Mouse (Mus musculus): ENCODE measurements at regions not wholly inside any gene's neighbourhood (a gene's known extent, or its start where the extent isn't known, plus 50 kb on each side); places are given as distances from the start of the nearest gene placed in this dataset.

GRCm38 (mm10) chrX:45340661-45341060 lies 250.0 kb downstream of the Prr32 start:
- peak in 1 of 2 experiments; percentile 8 for DNase-seq (ENCODE audit: low spot score in 2 of 2)

All from left cerebral cortex, adult 9 months (tissue).